Mouse (Mus musculus) layer of hippocampus, postnatal 25 days (tissue): ENCODE measurements around the gene Fam160a1. TPM values are rescaled to one million over a fixed set of nuclear protein-coding genes. Genes with fewer than 3 reads are reported as not detected.

Source experiments
- DNase-seq, 2 experiments: peaks; one replicate each; pipeline ENCODE4 v3.0.0; 2022; ENCODE audit warnings: mixed read lengths in 2 of 2, low spot score in 1 of 2; ENCODE audit errors: extremely low spot score in 1 of 2
- total RNA-seq, 2 experiments: library from RNA; stranded (reverse); gene quantifications; 2 replicates each; pipeline ENCODE4 v1.2.3; 2021

The Fam160a1 gene
- total RNA-seq, 2 experiments from 2014 or later, result 10.6 to 10.7 TPM

- no peak for DNase-seq
These were observed 10.7 kb upstream of the Fam160a1 start for GRCm38 (mm10) chr3:85827815-85828214.

GRCm38 (mm10) chr3:85827283-85827682, 10.2 kb upstream of the Fam160a1 start:
- DNase-seq, result no peak

- no peak for DNase-seq
These were observed 3.9 kb upstream of the Fam160a1 start for GRCm38 (mm10) chr3:85820839-85821548.

GRCm38 (mm10) chr3:85819319-85819718, 2.2 kb upstream of the Fam160a1 start:
- DNase-seq, result no peak

- no peak for DNase-seq
These were observed 2.9 kb downstream of the Fam160a1 start for GRCm38 (mm10) chr3:85814241-85814640.

- no peak for DNase-seq
These were observed 3.7 kb downstream of the Fam160a1 start for GRCm38 (mm10) chr3:85813101-85814014.

GRCm38 (mm10) chr3:85812010-85812409, 5.1 kb downstream of the Fam160a1 start:
- DNase-seq, result no peak

GRCm38 (mm10) chr3:85793166-85793565, 23.9 kb downstream of the Fam160a1 start:
- DNase-seq, result no peak

GRCm38 (mm10) chr3:85789748-85790147, 27.3 kb downstream of the Fam160a1 start:
- DNase-seq, result no peak

- no peak for DNase-seq
These were observed 30.6 kb downstream of the Fam160a1 start for GRCm38 (mm10) chr3:85786501-85786900.

- no peak for DNase-seq
These were observed 36.2 kb downstream of the Fam160a1 start for GRCm38 (mm10) chr3:85780906-85781305.

- DNase-seq, result no peak
These were observed 36.8 kb downstream of the Fam160a1 start for GRCm38 (mm10) chr3:85780332-85780731.

- no peak for DNase-seq
These were observed 39.2 kb downstream of the Fam160a1 start for GRCm38 (mm10) chr3:85777841-85778240.

GRCm38 (mm10) chr3:85777356-85777755, 39.7 kb downstream of the Fam160a1 start:
- DNase-seq, result no peak

GRCm38 (mm10) chr3:85776707-85777106, 40.4 kb downstream of the Fam160a1 start:
- no peak for DNase-seq

- no peak for DNase-seq
These were observed 41.0 kb downstream of the Fam160a1 start for GRCm38 (mm10) chr3:85776126-85776525.

- no peak for DNase-seq
These were observed 43.2 kb downstream of the Fam160a1 start for GRCm38 (mm10) chr3:85773886-85774285.

GRCm38 (mm10) chr3:85773425-85773824, 43.7 kb downstream of the Fam160a1 start:
- DNase-seq, result no peak

- DNase-seq, result no peak
These were observed 52.2 kb downstream of the Fam160a1 start for GRCm38 (mm10) chr3:85764937-85765337.

- DNase-seq, result no peak
These were observed 52.9 kb downstream of the Fam160a1 start for GRCm38 (mm10) chr3:85764008-85764834.

GRCm38 (mm10) chr3:85757944-85758343, 59.1 kb downstream of the Fam160a1 start:
- no peak for DNase-seq
